Mouse (Mus musculus) ovary, postnatal 36 days (tissue): ENCODE measurements at regions not wholly inside any gene's neighbourhood (a gene's known extent, or its start where the extent isn't known, plus 50 kb on each side); places are given as distances from the start of the nearest gene placed in this dataset.
A peak's percentile ranks its signal among the peaks of the same experiment; 100 is the strongest.

Experiments
- DNase-seq: peaks from one replicate; pipeline ENCODE4 v3.0.0; 2022; ENCODE audit warnings: low spot score, mixed read lengths

- no peak for DNase-seq
Measured at GRCm38 (mm10) chr4:95230461-95230860, 178.4 kb upstream of the Jun start.

DNA sequence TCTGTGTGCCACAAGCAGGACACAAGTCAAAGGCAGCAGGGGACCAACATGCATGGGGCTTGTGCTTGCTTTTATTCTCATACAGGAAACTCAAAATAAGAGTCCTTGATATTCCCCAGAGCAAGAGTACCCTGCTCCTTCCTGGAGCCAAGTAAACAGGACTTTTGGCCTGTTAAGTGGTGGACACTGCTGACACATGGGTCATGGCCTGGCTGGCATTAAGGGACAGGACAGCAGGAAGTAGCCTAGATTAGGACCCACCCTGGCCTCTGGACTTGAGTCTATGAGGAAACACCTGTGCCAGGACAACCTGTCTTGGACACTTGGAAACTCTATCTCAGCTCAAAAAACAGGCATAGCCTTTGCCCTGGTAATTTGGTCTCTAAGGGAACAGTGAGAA, 181.0 kb upstream of the Jun start:
- DNase-seq = no peak

DNA sequence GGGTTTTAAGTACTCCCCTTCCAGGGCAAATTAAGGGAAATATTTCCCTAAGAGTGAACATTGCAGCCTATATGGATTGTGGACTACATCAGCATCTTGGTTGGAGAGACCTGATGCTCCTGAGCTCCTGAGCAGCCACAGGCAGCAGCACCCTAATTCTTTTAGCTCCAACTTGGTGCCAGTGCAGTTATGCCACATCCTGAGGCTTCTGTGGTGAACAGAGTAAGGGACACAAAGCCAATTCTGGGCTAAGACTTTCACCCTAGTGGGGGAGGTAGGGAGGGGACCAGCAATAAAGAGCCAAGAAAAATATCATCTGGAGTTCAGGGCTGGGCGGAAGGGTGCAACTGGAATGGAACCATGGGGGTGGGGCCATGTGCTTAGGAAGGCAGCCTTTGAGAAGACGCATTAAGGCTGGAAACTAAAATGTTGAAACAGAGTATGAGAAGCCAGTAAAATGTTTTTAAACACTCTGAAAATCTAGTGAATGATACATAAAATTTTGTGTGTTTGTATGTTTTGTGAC, 182.1 kb upstream of the Jun start:
- DNase-seq = no peak

GRCm38 (mm10) chr4:95247977-95248376, 196.0 kb upstream of the Jun start:
- DNase-seq = no peak

GRCm38 (mm10) chr4:95249031-95249430, 197.0 kb upstream of the Jun start:
- no peak for DNase-seq

- DNase-seq = no peak
Measured at GRCm38 (mm10) chr4:95250083-95250482, 198.1 kb upstream of the Jun start.

- DNase-seq = no peak
Measured at GRCm38 (mm10) chr4:95269766-95270165, 217.7 kb upstream of the Jun start.

- no peak for DNase-seq
Measured at GRCm38 (mm10) chr4:95270389-95270788, 218.4 kb upstream of the Jun start.

DNA sequence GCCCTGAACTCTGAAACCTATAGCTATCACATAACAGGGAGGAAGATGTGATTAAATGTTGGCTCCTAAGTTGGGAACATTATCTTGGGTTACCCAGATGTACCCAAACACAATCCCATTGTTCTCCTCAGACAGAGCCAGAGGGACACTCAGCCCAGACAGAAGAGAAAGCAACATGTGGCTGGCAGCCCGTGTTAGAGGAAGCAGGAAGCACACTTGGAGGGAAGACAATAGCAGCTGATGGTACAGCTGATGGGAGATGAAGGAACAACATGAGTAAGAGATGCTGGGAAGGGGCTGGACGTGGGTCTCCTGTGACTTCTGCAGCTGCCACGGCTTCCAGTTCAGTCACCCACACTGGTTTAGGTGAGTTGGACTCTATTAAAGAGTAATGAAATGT, 224.2 kb upstream of the Jun start:
- no peak for DNase-seq

DNA sequence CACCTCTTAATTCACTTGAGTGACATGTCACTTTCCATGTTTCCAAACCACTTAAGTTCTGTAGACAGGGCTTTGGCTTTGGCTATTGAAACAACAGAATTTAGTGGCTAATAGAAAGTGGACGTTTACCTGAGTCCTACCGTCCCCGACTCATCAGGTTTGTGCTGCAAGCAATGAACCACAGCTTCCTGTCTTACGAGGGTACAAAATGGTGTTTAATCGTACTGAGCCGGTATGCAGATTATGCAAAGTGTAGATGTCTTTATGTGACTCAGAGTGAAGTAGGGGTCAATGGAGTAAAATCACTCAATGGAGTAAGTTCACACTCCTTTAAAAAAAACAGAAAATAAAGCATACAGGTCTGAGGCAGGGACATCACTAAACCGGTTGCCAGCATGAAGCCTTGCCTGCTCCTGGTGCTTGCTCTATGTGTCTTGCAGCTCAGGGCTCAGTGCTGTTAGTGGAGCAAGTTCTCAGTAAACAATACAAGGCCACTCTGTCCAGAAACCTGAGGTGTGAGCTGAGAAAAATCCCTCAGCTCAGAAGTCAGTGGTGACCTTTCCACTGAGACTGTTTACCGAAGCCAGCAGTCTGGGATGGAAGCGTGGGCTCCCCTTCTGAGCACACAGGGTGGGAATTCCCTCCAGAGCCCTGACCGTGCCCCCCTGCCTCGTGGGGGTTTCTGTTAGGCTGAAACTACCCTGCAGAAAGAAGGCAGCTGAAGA, 226.1 kb upstream of the Jun start:
- DNase-seq = no peak

DNA sequence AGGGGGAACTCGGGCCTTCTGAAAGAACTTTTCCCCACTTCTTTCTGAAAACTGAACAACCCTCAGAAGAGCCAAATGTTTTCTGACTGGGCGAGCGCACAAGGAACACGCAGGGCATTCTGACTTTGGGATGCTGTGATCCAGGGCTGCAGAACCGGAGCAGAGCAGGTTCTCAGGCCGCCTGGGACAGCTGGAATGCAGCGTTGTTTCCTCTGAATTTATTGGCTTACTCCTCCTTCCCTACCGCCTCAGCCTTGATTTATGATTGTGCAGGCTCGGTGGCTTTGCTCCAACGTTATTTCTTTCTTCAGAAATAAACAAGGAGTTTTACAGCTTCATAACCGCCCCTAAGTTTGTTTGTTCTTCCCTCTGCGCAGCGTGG, 226.7 kb upstream of the Jun start:
- DNase-seq = peak; percentile 57

- DNase-seq = no peak
Measured at GRCm38 (mm10) chr4:95279200-95279599, 227.2 kb upstream of the Jun start.

DNA sequence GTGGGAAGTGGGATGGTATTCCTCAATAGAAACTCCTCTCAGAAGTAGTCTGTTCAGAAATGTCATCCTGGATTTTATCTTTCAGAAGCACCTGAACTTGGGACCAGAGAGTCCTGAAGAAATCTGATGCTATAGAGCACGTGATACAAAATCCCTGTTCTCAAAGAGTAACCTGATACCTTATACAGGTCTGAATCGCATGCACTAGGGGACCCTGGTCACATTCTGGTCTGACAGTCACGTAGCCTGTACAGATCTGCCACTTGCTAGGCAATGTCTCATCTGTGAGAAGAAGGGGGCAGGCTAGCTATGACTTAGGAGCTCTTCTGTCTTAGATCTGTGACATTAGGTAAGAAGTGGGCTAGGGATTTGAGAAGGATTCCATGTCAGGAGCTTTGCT, 230.1 kb upstream of the Jun start:
- DNase-seq = no peak

GRCm38 (mm10) chr4:95283789-95284188, 231.8 kb upstream of the Jun start:
- peak; percentile 23 for DNase-seq

DNA sequence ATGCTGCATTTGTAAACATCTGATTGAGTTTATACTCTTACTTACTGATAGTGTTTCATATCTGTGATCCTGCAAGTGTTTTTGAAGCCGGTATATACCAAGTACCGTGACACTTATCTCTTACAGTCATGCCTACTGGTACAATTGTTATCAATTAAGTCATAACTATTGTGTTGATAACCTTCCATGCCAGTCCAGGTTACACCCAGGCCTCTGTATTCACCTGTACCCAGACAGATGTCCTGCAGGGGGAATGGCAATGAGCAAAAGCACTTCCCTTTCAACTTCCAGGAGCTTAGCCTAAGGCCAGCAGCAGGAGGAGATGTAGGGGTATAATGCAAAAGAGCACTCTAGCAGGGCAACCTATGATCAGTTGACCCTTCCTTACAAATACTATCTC, 232.2 kb upstream of the Jun start:
- DNase-seq = no peak

DNA sequence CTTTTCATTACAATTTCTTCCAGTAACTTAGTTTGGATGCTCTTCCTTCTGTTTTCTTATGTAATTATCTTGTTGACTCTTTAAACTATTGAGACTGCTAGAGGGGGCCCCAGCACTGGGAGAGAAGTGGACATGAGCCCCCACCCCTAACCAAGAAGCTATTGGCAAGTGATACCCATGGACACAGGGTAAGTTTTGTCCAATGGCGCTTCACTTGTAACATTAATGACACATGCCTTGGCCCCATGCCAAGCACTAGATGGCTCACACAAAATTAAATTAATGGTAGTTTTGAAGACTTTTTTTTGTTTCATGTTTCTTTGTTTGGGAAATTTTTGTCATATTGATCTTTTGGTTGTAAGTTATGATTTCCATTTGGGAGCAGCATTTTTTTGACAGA, 232.7 kb upstream of the Jun start:
- DNase-seq = no peak

- DNase-seq = no peak
Measured at GRCm38 (mm10) chr4:95290321-95290720, 238.3 kb upstream of the Jun start.

DNA sequence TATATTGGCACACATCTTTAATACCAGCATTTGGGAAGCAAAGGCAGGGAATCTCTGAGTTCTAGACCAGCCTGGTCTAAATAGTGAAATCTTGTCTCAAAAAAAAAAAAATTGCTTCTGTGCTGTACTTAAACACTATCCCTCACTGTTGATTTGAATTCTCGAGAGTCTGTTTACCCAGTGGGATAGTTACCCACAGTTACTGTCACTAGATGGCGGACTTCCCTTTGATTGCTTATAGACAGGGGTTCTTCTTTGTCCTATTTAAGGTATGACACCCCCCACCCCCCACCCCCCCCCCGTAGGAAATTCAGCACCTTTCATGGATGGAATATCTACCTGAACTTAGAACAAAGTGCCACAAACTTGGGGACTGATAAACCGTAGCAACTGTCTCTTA, 242.1 kb upstream of the Jun start:
- no peak for DNase-seq

DNA sequence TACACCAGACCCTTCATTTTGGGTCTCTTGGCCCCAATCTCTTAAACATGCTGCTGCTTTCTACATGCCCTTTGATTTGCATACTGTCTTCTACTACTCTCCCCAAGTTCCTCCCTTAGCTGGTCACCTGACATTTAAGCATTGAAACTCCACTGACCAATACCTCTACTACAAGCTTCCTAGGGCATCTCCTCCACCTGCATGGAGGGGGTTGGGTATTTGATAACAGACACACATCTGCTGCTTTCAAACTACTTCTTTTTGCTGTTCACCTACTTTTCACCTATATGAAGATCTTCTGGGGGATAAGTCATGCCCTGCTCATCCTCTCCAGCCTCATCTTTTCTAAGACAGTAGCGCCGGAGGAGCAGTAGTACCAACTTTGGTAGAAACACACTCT, 249.9 kb upstream of the Jun start:
- DNase-seq = no peak

DNA sequence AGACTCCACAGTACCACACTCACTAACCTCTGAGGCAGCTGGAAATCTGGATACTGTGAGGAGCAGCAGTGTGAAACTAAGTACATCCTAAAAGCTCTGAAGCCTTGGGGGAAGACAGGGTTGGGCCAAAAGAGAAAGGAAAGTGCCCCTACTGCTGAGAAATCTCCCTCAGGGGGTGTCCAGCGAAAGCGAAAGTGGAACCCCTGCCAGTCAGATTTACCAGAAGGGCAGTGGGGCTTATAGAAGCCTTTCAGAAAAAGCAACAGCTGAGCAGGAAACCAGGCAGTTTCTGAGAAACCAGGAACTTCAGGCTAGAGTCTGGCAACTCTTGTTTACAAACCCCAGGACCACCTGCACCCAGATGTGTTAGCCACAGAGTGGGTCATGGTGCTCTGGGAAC, 251.3 kb upstream of the Jun start:
- peak; percentile 27 for DNase-seq

GRCm38 (mm10) chr4:95304006-95304405, 252.0 kb upstream of the Jun start:
- DNase-seq = no peak

GRCm38 (mm10) chr4:95307134-95307533, 250.2 kb upstream of the Fggy start:
- DNase-seq = no peak

- DNase-seq = no peak
Measured at GRCm38 (mm10) chr4:95308469-95308895, 248.8 kb upstream of the Fggy start.

- DNase-seq = no peak
Measured at GRCm38 (mm10) chr4:95310410-95310809, 246.9 kb upstream of the Fggy start.
